Comparison of ENCODE assay signal across 8 mouse cellular contexts in the genomic region with DNA sequence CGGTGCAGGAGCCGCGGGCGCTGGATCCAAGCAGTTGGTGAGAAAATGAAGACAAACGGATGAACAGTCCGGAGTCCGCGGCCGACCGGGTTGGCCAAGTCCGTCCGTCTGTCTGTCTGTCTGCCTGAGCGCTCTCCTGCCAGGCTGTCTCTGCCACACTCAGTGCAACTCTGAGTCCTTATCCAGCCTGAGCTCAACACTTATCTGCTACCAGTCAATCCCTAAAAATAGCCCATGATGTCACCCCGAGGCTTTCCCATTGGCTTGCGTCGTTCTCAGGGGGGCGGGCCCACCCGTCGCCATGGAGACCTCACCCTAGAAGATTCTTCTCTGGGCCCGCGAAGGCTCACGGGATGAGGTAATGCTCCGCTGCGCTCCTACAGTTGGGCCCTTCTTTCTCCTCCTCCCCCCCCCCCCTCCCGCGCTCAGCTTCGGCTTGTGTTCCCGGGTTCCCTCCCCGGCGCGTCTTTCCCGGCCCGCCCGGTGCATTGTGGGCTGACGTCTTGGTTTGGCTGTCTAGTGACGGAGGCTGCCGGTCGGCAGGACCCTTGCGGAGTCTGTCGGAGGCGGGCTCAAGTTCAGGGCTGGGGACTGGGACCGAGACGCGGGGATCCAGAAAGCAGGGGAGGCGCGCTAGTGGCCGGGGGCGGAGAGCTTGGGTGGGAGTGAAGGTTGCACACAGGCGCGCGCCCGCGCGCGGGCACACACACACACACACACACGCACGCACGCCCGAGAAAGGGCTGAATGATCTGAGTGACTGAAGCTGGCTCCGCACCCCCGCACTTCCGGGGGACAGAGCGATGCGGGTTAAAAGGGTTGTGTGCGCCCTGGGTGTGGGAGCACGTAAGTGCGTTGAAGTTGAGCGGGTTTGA. TPM values are rescaled to one million over a fixed set of nuclear protein-coding genes. Genes with fewer than 3 reads are reported as not detected.
DNase-seq lines count a peak whose midpoint lies in the region; ATAC-seq lines count a peak whose summit lies in the region.

A gene (minus strand): TSS at position 198 of the 875 bp plus-strand sequence.

- no peaks in the 10 kb centered on the region for H3K36me3 ChIP-seq in hindbrain, embryonic 15.5 days

- H3K9ac ChIP-seq in hindbrain, embryonic 15.5 days = peak within 1 kb of the TSS; percentile 61

- WGBS in hindbrain, embryonic 15.5 days = under 1% methylated on average over 68 of the region's 68 CpGs

- peak within 1 kb of the TSS; percentile 72 for H3K4me2 ChIP-seq in hindbrain, embryonic 15.5 days

- peak within 1 kb of the TSS; percentile 95 for H3K27ac ChIP-seq in hindbrain, embryonic 15.5 days (replicated peaks)

- peak; percentile 96 for ATAC-seq in hindbrain, embryonic 15.5 days (ENCODE audit: low FRiP score, low read depth)

- H3K9me3 ChIP-seq in hindbrain, embryonic 15.5 days = no peaks in the 10 kb centered on the region

- H3K4me3 ChIP-seq in hindbrain, embryonic 15.5 days = peak within 1 kb of the TSS; percentile 46

- no peaks in the 10 kb centered on the region for H3K27me3 ChIP-seq in hindbrain, embryonic 15.5 days

- H3K4me1 ChIP-seq in hindbrain, embryonic 15.5 days (replicated peaks) = peaks cover 41% of the 10 kb centered on the region

- DNase-seq in T-cell, adult 2 months (ENCODE audit: low spot score) = peak; percentile 100
- DNase-seq in cerebellum, postnatal 36 days = peak; percentile 100
- peak; percentile 99 to 100 for DNase-seq in frontal cortex, postnatal 36 days (ENCODE audit: low spot score in 2 of 2)
- peak; percentile 100 for DNase-seq in left cerebral cortex, adult 11 months (ENCODE audit: low spot score)
- peak; percentile 99 for DNase-seq in lung, postnatal 4 days
- peak; percentile 99 for DNase-seq in retina, postnatal 7 days (ENCODE audit: low read depth, low spot score)
- DNase-seq in urinary bladder, adult 2 months (ENCODE audit: low spot score) = peak; percentile 96

RNA-seq across cellular contexts. Expression of the gene that starts here (rescaled TPM):
- 60.7 and 62.3 TPM in 2 replicates for polyA plus RNA-seq in hindbrain, embryonic 15.5 days (2015; fragmentation: Nextera tagmentation; extraction: Ambion mirVana)
- polyA plus RNA-seq in urinary bladder, adult 2 months (2012; rRNA removed) = 32.3 and 39.6 TPM in 2 replicates

Comparison
In these comparisons a context has a peak if more than half of its experiments do, and no peak if none do; other contexts are left out.
1. Peak in every context shown above with its lines: DNase-seq, ATAC-seq, H3K4me3 ChIP-seq and H3K27ac ChIP-seq.